Mouse (Mus musculus): ENCODE results near the gene Pax6. TPM values are rescaled to one million over a fixed set of nuclear protein-coding genes. Genes with fewer than 3 reads are reported as not detected.
A peak's percentile ranks its signal among the peaks of the same experiment; 100 is the strongest.

Gene Pax6
- polyA plus RNA-seq, 1 experiment from 2014 or later = 13.0 TPM

- peaks cover 57% of the 10 kb centered on the region for H3K4me1 ChIP-seq
- H3K27ac ChIP-seq (replicated peaks) = peak overlapping the region; percentile 70
- no peaks in the 10 kb centered on the region for H3K9me3 ChIP-seq
- no peaks in the 10 kb centered on the region for H3K36me3 ChIP-seq (replicated peaks)
- 1% methylated on average over 10 of the region's 10 CpGs for WGBS
- H3K4me3 ChIP-seq = peak overlapping the region; percentile 61
- H3K27me3 ChIP-seq (replicated peaks; ENCODE audit: low read depth, poor library complexity, severe bottlenecking) = peaks cover 100% of the 10 kb centered on the region
- DNase-seq (ENCODE audit: low spot score) = peak; percentile 47
These were observed 4.9 kb downstream of the Pax6 start for GRCm38 (mm10) chr2:105673631-105674060.

DNA sequence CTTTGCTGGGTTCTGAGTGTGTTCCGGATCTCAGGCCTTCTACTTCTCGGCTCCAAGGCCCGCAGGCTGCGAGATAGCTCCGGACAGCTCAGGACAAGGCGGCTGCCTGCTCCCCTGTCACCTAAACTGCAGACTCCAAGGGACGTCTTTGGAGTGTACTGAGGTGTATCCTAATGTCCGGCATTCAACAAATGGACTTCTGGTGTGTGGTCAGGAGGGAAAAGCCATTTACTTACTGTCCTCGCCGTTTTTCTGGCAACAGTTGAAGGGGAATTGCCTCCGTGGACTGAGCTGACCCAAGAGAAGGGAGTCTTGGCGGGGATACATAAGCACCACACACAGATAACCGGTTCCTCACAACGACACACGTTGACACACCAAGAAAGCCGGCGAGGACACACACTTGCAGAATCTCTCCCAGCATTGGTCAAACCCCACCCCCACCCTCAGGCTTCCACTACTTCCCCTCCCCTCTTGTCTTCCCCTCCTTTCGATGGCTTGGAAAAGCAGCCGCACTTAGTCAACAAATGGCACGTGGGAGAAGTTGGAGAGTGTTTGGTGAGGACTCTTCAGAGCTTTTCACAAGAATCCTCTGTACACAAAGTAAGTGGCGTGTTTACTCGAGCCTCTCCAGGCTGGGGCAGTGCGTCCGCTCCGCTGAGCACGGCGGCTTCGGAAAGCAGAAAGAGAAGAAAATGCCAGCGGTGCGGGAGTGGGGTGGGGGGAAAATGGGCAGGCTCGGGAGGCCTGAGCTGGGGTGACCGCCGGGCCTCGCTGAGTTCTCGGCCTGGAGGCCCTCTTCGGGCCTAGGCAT, 5.6 kb downstream of the Pax6 start:
- Histone ChIP-seq H3K27me3 (replicated peaks; ENCODE audit: low read depth, poor library complexity, severe bottlenecking) (peaks cover 100% of the 10 kb centered on the region), H3K9me3 (no peaks in the 10 kb centered on the region), H3K36me3 (replicated peaks) (no peaks in the 10 kb centered on the region), H3K27ac (replicated peaks) (peak overlapping the region; percentile 70), H3K4me3 (peak overlapping the region; percentile 61), H3K4me1 (peaks cover 51% of the 10 kb centered on the region)
- DNase-seq (ENCODE audit: low spot score) = peak; percentile 58
- WGBS = under 1% methylated on average over 36 of the region's 36 CpGs

DNA sequence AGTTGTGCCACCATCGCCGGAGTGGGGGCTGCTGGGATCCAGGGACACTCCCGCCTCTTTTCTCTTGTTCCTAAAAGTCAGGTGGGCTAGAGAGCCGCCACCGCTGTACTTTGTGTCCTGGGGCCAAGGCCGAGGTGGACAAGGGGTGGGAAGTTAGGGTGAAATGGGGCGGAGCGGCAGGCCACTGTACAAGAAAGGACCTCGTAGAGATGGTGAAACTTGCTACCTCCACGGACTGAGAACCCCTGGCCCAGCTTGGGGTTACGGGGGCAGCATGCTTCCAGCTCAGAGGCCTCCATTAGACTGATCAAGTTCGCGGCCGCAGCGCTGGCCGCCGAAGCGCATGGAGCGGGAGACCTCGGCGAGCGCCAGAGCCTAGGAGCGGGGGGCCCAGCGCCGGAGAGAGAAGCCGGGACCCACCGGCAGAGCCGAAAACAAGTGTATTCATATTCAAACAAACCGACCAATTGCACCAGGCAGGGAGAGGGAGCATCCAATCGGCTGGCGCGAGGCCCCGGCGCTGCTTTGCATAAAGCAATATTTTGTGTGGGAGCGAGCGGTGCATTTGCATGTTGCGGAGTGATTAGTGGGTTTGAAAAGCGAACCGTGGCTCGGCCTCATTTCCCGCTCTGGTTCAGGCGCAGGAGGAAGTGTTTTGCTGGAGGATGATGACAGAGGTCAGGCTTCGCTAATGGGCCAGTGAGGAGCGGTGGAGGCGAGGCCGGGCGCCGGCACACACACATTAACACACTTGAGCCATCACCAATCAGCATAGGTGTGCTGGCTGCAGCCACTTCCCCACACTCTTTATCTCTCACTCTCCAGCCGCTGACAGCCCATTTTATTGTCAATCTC, 6.4 kb downstream of the Pax6 start:
- peak; percentile 86 for DNase-seq (ENCODE audit: low spot score)
- H3K4me1 ChIP-seq = peaks cover 46% of the 10 kb centered on the region
- H3K4me3 ChIP-seq = peak overlapping the region; percentile 61
- peaks cover 100% of the 10 kb centered on the region for H3K27me3 ChIP-seq (replicated peaks; ENCODE audit: low read depth, poor library complexity, severe bottlenecking)
- under 1% methylated on average over 49 of the region's 49 CpGs for WGBS
- no peaks in the 10 kb centered on the region for H3K36me3 ChIP-seq (replicated peaks)
- H3K9me3 ChIP-seq = no peaks in the 10 kb centered on the region
- peak overlapping the region; percentile 70 for H3K27ac ChIP-seq (replicated peaks)

DNA sequence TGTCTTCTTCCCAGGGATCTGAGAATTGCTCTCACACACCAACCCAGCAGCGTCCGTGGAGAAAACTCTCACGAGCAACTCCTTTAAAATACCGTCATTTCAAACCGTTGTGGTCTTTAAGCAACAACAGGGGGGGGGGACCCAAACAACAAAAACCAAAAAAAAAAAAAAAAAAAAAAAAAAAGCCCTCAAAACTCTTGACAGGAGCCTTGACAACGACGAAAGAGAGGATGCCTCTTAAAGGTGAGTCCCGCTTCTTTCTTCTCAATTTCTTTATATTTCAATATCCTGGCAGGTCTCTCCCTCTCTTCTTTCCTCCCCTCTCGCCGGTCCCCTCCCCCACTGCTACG, 7.0 kb downstream of the Pax6 start:
- no peak for DNase-seq (ENCODE audit: low spot score)
- Histone ChIP-seq H3K9me3 (no peaks in the 10 kb centered on the region), H3K27ac (replicated peaks) (peak overlapping the region; percentile 89), H3K36me3 (replicated peaks) (no peaks in the 10 kb centered on the region), H3K4me1 (peaks cover 52% of the 10 kb centered on the region), H3K4me3 (peak overlapping the region; percentile 61), H3K27me3 (replicated peaks; ENCODE audit: low read depth, poor library complexity, severe bottlenecking) (peaks cover 100% of the 10 kb centered on the region)
- WGBS = under 1% methylated on average over 11 of the region's 11 CpGs

GRCm38 (mm10) chr2:105676080-105676908, 7.6 kb downstream of the Pax6 start:
- Histone ChIP-seq H3K36me3 (replicated peaks) (no peaks in the 10 kb centered on the region), H3K4me1 (peaks cover 58% of the 10 kb centered on the region), H3K27me3 (replicated peaks; ENCODE audit: low read depth, poor library complexity, severe bottlenecking) (peaks cover 100% of the 10 kb centered on the region), H3K27ac (replicated peaks) (peak overlapping the region; percentile 89), H3K9me3 (no peaks in the 10 kb centered on the region), H3K4me3 (peak overlapping the region; percentile 61)
- DNase-seq (ENCODE audit: low spot score) = peak; percentile 81
- under 1% methylated on average over 77 of the region's 77 CpGs for WGBS

- Histone ChIP-seq H3K9me3 (no peaks in the 10 kb centered on the region), H3K27me3 (replicated peaks; ENCODE audit: low read depth, poor library complexity, severe bottlenecking) (peaks cover 100% of the 10 kb centered on the region), H3K27ac (replicated peaks) (peak overlapping the region; percentile 89), H3K4me1 (peaks cover 61% of the 10 kb centered on the region), H3K36me3 (replicated peaks) (no peaks in the 10 kb centered on the region), H3K4me3 (peak overlapping the region; percentile 61)
- WGBS = under 1% methylated on average over 11 of the region's 11 CpGs
- no peak for DNase-seq (ENCODE audit: low spot score)
These were observed 8.3 kb downstream of the Pax6 start for GRCm38 (mm10) chr2:105676909-105677433.

DNA sequence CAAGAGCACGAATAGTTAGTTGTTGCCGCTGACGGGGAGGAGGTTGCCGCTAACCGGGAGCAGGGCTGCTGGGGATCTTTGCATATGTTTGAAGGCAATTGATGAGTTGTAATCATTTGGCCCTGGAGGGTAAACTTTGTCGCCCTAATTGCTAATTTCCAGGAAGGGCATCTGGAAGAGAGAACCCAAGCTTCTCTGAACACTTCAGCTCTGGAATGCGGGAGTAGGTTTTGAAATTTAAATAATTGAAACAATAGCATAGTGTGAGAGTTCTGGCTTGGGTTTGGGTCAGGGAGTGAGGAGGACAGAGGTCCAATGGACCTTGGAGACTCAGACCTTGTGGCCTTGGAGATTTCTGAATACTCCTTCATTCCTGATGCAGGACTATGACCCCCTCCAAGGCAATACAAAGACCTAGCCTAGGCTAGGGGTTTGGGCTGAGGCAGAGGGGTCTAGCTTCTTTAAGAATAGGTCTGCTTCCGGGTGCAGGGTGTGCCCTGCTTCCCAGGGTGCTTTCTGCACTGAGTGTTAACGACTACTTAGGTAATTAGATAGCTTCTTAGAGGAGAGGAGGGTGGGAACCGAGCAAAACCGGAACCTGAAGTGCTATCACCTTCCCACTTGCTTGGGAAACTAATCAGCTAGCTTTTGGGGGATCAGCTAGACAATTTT, 8.9 kb downstream of the Pax6 start:
- H3K4me1 ChIP-seq = peaks cover 65% of the 10 kb centered on the region
- H3K36me3 ChIP-seq (replicated peaks) = no peaks in the 10 kb centered on the region
- no peaks in the 10 kb centered on the region for H3K9me3 ChIP-seq
- no peak for DNase-seq (ENCODE audit: low spot score)
- peak overlapping the region; percentile 61 for H3K4me3 ChIP-seq
- WGBS = 1% methylated on average over 11 of the region's 11 CpGs
- peaks cover 100% of the 10 kb centered on the region for H3K27me3 ChIP-seq (replicated peaks; ENCODE audit: low read depth, poor library complexity, severe bottlenecking)
- peak overlapping the region; percentile 89 for H3K27ac ChIP-seq (replicated peaks)

DNA sequence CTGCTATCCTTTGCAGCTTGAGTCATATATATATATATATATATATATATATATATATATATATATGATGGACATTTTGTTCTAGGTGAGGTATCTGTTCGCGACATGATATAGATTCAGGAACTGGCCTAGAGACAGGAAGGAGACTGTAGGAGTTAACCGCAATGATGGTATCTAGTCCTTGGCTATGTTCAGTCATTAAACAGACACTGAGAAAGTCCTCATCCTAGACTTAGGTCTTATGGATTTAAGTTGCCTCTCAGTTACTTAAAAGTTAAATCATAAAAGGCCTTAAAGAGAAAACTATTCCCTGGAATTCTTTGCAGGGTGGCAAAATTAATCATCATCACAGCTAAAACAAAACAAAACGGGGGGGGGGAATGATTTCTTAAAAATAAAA, 9.6 kb downstream of the Pax6 start:
- DNase-seq (ENCODE audit: low spot score) = no peak
- H3K27ac ChIP-seq (replicated peaks) = no peak overlapping the region
- H3K9me3 ChIP-seq = no peaks in the 10 kb centered on the region
- no peaks in the 10 kb centered on the region for H3K36me3 ChIP-seq (replicated peaks)
- peaks cover 68% of the 10 kb centered on the region for H3K4me1 ChIP-seq
- H3K4me3 ChIP-seq = peak overlapping the region; percentile 49
- H3K27me3 ChIP-seq (replicated peaks; ENCODE audit: low read depth, poor library complexity, severe bottlenecking) = peaks cover 100% of the 10 kb centered on the region
- 5% methylated on average over 4 of the region's 4 CpGs for WGBS

DNA sequence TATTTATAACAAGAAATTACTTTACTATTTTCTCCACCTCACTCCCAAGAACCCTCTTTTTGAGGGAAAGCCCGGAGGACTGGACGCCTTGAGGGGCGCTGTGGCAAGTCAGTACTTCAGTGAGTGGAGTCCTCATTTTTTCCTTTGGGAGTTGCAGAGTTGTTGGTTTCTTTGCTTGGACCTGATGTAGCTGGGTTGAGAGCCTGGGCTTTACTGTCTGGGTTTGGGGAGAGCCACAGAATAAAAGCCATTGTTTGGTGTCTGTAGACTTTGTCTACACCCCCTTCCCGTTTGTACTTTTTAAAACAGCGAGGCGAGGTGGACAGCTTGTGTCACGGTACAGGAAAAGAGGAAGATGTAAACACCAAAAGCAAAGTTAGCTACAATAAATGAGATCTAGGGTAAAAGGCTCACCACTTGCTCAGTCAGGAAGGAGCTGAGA, 10.2 kb downstream of the Pax6 start:
- no peaks in the 10 kb centered on the region for H3K9me3 ChIP-seq
- H3K36me3 ChIP-seq (replicated peaks) = no peaks in the 10 kb centered on the region
- H3K27me3 ChIP-seq (replicated peaks; ENCODE audit: low read depth, poor library complexity, severe bottlenecking) = peaks cover 100% of the 10 kb centered on the region
- H3K27ac ChIP-seq (replicated peaks) = 0 out of 2 replicates have a peak overlapping the region, but pooled peaks have one; percentile 19
- no peak for DNase-seq (ENCODE audit: low spot score)
- H3K4me1 ChIP-seq = peaks cover 62% of the 10 kb centered on the region
- H3K4me3 ChIP-seq = peak overlapping the region; percentile 49
- WGBS = 1% methylated on average over 7 of the region's 7 CpGs

DNA sequence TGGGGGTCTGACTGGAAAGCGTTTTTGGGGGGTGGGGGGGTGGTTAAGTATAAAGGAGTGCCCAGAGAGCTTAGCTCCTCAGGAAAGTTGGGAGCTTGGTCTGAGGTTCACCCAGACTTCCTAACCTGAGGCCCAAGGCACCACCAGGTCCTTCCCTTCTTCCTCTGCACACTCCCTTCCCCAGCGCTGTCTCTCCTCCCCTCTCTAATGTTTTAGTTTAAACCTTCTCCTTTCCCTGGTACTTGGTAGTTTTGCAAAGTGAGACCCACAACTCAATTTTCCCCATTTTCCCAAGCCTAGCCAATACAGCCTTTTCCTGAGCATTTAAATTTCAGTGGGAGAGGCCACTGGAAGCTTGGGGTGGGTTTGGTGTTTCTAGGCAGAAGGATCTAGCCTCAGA, 10.6 kb downstream of the Pax6 start:
- Histone ChIP-seq H3K27ac (replicated peaks) (0 out of 2 replicates have a peak overlapping the region, but pooled peaks have one; percentile 19), H3K27me3 (replicated peaks; ENCODE audit: low read depth, poor library complexity, severe bottlenecking) (peaks cover 100% of the 10 kb centered on the region), H3K4me3 (peak overlapping the region; percentile 49), H3K9me3 (no peaks in the 10 kb centered on the region), H3K36me3 (replicated peaks) (no peaks in the 10 kb centered on the region), H3K4me1 (peaks cover 58% of the 10 kb centered on the region)
- WGBS = 2% methylated on average over 2 of the region's 2 CpGs
- no peak for DNase-seq (ENCODE audit: low spot score)

- DNase-seq (ENCODE audit: low spot score) = peak; percentile 62
- H3K4me3 ChIP-seq = peak overlapping the region; percentile 49
- H3K4me1 ChIP-seq = peaks cover 47% of the 10 kb centered on the region
- no peaks in the 10 kb centered on the region for H3K36me3 ChIP-seq (replicated peaks)
- H3K27ac ChIP-seq (replicated peaks) = peak overlapping the region; percentile 59
- peaks cover 100% of the 10 kb centered on the region for H3K27me3 ChIP-seq (replicated peaks; ENCODE audit: low read depth, poor library complexity, severe bottlenecking)
- WGBS = under 1% methylated on average over 22 of the region's 24 CpGs
- no peaks in the 10 kb centered on the region for H3K9me3 ChIP-seq
These were observed 11.7 kb downstream of the Pax6 start for GRCm38 (mm10) chr2:105680146-105680998.

All from embryonic facial prominence, embryonic 10.5 days (tissue).